Mouse (Mus musculus): ENCODE data around the gene Myo15b. TPM values are rescaled to one million over a fixed set of nuclear protein-coding genes. Genes with fewer than 3 reads are reported as not detected.

Myo15b gene
- total RNA-seq, 2 experiments from 2014 or later, result 0.36 to 0.79 TPM

DNA sequence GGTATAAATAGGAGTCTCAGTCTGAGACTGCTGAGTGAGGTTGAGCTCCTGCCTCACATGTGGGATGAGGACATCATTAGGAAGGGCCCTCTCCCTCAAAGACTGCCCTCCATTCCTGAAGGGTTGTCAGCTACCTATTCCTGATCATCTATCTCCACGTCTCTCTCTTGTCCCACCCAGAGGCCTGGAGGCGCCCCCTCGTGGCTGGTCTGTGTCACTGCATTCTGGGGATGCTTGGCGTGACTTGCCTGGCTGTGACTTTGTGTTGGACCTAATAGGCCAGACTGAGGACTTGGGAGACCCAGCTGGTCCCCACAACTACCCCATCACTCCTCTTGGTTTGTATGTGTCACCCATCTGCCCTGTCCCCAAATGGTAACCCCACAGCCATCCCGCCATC, 22.8 kb downstream of the Myo15b start:
- no peak for DNase-seq (ENCODE audit: extremely low spot score in 1 of 2, low spot score in 2 of 2)
- Histone ChIP-seq H3K27ac (no peak overlapping the region), H3K4me3 (no peak overlapping the region)
- TF ChIP-seq CTCF (IDR thresholded peaks at IDR 0.05), result peak; percentile 68
- intact Hi-C loops (cut with DNase I), result loop anchor here (2.0 kb wide), 1 partner anchor 158 kb away; no protein-coding TSS in a partner anchor

- no peak overlapping the region for H3K4me3 ChIP-seq
- no peak for TF ChIP-seq CTCF (IDR thresholded peaks at IDR 0.05)
- no peak for DNase-seq (ENCODE audit: extremely low spot score in 1 of 2, low spot score in 2 of 2)
- no peak overlapping the region for H3K27ac ChIP-seq
- intact Hi-C loops (cut with DNase I), result no loop called here
Measured at GRCm38 (mm10) chr11:115883251-115883650, 25.0 kb downstream of the Myo15b start.

- intact Hi-C loops (cut with DNase I), result no loop called here
- TF ChIP-seq CTCF (IDR thresholded peaks at IDR 0.05), result no peak
- no peak overlapping the region for H3K4me3 ChIP-seq
- DNase-seq (ENCODE audit: extremely low spot score in 1 of 2, low spot score in 2 of 2), result no peak
- H3K27ac ChIP-seq, result no peak overlapping the region
Measured at GRCm38 (mm10) chr11:115884361-115884760, 26.2 kb downstream of the Myo15b start.

DNA sequence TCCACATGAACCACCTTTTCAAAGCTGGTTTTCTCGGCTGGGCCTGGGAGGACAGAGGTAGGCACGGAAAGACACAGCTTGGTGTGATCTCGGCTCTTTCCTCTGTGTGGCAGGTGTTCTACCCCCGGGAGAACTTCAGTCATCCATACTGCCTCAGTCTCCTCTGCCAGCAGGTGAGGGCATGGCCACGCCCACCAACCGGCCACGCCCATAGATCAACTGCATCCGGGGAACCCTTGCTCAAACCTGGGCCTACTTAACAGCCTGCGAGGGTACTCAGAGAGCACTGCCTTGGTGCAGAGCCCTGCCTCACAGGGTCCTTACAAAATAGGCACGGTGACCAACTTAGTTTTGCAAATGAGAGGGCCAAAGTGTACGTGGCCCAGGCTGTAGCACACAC, 27.1 kb downstream of the Myo15b start:
- DNase-seq (ENCODE audit: extremely low spot score in 1 of 2, low spot score in 2 of 2), result no peak
- TF ChIP-seq CTCF (IDR thresholded peaks at IDR 0.05), result no peak
- Histone ChIP-seq H3K27ac (no peak overlapping the region), H3K4me3 (no peak overlapping the region)
- intact Hi-C loops (cut with DNase I), result no loop called here

- H3K4me3 ChIP-seq, result no peak overlapping the region
- no peak for TF ChIP-seq CTCF (IDR thresholded peaks at IDR 0.05)
- intact Hi-C loops (cut with DNase I), result no loop called here
- no peak overlapping the region for H3K27ac ChIP-seq
- DNase-seq (ENCODE audit: extremely low spot score in 1 of 2, low spot score in 2 of 2), result no peak
Measured at GRCm38 (mm10) chr11:115886446-115886845, 28.2 kb downstream of the Myo15b start.

DNA sequence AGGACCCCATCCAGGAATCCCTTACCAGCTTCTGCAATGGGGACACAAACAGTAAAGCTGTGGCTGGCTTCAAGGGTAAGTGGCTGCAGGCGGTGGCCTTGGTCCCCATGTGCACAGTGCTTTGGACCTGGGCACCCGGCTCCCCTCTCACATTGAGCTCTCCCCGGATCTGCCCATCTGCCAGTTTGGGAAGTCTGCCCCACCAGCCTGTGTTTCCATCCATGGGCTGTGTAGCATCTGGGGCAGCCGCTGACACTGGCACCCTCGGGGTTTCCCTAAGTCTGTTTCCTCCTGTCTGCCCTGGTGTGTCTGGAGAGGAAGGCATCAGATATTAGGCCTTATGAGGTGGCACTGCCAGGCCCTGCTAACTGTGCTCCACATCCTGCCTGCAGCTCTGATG, 29.8 kb downstream of the Myo15b start:
- intact Hi-C loops (cut with DNase I), result no loop called here
- DNase-seq (ENCODE audit: extremely low spot score in 1 of 2, low spot score in 2 of 2), result no peak
- TF ChIP-seq CTCF (IDR thresholded peaks at IDR 0.05), result no peak
- Histone ChIP-seq H3K4me3 (no peak overlapping the region), H3K27ac (no peak overlapping the region)

DNA sequence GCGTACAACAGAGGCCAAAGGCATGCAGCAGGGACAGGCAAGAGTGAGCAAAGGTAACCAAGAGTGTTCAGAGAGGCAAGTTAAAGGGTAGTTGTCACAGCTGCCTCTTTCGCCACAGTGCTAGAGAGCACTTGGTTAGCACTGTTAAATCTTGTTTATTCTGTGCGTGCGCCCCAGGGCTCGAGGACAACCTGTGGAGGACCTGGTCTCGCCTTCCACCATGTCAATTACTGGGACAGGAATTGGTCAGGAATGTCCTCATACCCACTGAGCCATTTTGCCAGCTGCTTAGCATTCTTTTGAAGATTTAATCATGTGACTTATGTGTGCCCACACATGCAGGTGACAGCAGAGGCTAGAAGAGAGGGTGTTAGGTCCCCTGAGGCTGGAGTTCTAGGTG, 31.0 kb downstream of the Myo15b start:
- intact Hi-C loops (cut with DNase I), result no loop called here
- H3K27ac ChIP-seq, result no peak overlapping the region
- DNase-seq (ENCODE audit: extremely low spot score in 1 of 2, low spot score in 2 of 2), result no peak
- H3K4me3 ChIP-seq, result no peak overlapping the region
- no peak for TF ChIP-seq CTCF (IDR thresholded peaks at IDR 0.05)

- intact Hi-C loops (cut with DNase I), result no loop called here
- DNase-seq (ENCODE audit: extremely low spot score in 1 of 2, low spot score in 2 of 2), result no peak
- no peak for TF ChIP-seq CTCF (IDR thresholded peaks at IDR 0.05)
- Histone ChIP-seq H3K4me3 (no peak overlapping the region), H3K27ac (no peak overlapping the region)
Measured at GRCm38 (mm10) chr11:115892213-115892612, 34.0 kb downstream of the Myo15b start.

DNA sequence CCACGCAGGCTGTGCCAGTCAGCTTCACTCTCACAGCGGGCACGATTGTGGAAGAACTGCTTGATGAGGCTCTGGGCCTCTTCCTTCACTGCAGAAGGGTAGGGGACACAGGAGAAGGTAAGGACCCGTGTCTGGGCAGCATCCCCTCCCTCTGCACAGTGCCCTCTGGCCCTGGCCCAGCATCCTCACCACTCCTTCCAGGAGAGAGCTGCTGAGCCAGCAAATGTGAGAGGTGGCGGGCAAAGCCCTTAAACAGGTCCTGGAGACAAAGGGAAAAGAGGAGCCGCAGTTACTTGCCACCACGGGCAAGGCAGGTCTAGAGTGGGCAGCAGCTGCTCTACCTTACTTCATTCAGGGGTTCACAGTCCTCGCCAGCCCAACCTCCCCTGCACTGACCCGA, 34.9 kb downstream of the Myo15b start:
- no peak for TF ChIP-seq CTCF (IDR thresholded peaks at IDR 0.05)
- intact Hi-C loops (cut with DNase I), result no loop called here
- Histone ChIP-seq H3K27ac (no peak overlapping the region), H3K4me3 (no peak overlapping the region)
- DNase-seq (ENCODE audit: extremely low spot score in 1 of 2, low spot score in 2 of 2), result no peak

GRCm38 (mm10) chr11:115894755-115895520, 36.7 kb downstream of the Myo15b start:
- peak; percentile 17 for TF ChIP-seq CTCF (IDR thresholded peaks at IDR 0.05)
- DNase-seq (ENCODE audit: extremely low spot score in 1 of 2, low spot score in 2 of 2), result no peak
- intact Hi-C loops (cut with DNase I), result no loop called here
- Histone ChIP-seq H3K4me3 (no peak overlapping the region), H3K27ac (no peak overlapping the region)

DNA sequence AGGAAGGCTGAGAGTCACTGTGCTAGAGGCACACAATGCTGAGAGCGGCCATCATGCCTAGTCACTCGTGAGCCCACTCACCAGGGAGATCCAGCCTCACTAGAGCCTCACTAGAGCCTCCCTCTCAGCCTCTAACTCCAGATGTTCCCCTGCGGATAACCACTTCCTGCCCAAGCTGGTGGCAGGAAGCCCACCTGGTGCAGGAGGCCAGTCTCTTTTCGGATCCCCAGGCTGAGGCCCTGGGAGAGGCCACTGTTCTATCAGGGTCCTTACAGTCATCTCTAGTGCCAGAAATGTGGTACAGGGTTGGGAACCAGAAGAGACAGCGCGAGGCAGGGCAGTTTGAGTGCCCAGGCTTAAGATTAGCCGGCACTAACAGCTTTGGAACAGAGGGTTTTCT, 40.2 kb downstream of the Myo15b start:
- Histone ChIP-seq H3K4me3 (no peak overlapping the region), H3K27ac (no peak overlapping the region)
- DNase-seq (ENCODE audit: extremely low spot score in 1 of 2, low spot score in 2 of 2), result no peak
- TF ChIP-seq CTCF (IDR thresholded peaks at IDR 0.05), result no peak
- intact Hi-C loops (cut with DNase I), result no loop called here

DNA sequence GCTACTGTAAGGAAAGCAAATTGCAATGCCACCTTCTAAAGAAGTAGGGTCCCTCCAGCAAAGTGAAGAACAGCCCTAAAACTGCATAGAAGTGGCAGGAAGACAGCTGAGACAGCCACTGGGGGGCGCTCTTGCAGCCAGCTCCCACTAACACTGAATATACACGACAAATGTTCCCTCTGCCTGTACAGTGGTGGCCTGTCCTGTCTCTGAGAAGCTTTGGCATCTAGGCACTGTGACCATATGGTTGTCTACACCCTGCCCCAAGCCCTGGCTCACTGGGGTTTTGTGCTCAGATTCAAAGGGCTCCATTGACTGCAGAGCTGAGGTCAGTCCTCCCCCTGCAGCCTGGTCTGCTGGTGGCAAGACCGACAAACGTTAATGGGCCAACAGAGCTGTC, 40.7 kb downstream of the Myo15b start:
- peak; percentile 71 for TF ChIP-seq CTCF (IDR thresholded peaks at IDR 0.05)
- peak in 1 of 2 experiments; percentile 31 for DNase-seq (ENCODE audit: extremely low spot score in 1 of 2, low spot score in 2 of 2)
- intact Hi-C loops (cut with DNase I), result no loop called here
- no peak overlapping the region for H3K27ac ChIP-seq
- no peak overlapping the region for H3K4me3 ChIP-seq

Data from left cerebral cortex, adult 2 months (tissue).